In genomic region chr16:22372701-22373124, GRCm38 (mm10) we compare ENCODE assay signal across 12 mouse cellular contexts.
DNase-seq lines count a peak whose midpoint lies in the region; ATAC-seq and TF ChIP-seq lines count a peak whose summit lies in the region.
"Had no signal": no experiment of that assay in that cellular context is flagged by ENCODE, and none has a peak within 500 bp of the region (broad histone marks: within the 10 kb centered on the region; RNA-seq: fewer than 3 reads in every experiment).

No protein-coding gene starts in this region.

- no peak for TF ChIP-seq POLR2A in brain, embryonic 14.5 days (IDR thresholded peaks at IDR 0.05; ENCODE audit: borderline replicate concordance, extremely low read depth, insufficient read depth, insufficient read length, poor library complexity, severe bottlenecking)

- H3K4me1 ChIP-seq in hindbrain, postnatal 0 days (ENCODE audit: insufficient read depth, low read length), result no peaks in the 10 kb centered on the region
- H3K4me1 ChIP-seq in hindbrain, embryonic 14.5 days (replicated peaks; ENCODE audit: control insufficient read depth, insufficient read depth, low read length), result no peaks in the 10 kb centered on the region

- peak; percentile 47 for ATAC-seq in hindbrain, postnatal 0 days
- ATAC-seq in hindbrain, embryonic 14.5 days (ENCODE audit: low FRiP score), result no peak

- peak; percentile 26 for DNase-seq in hindbrain, postnatal 0 days (ENCODE audit: low spot score)
- DNase-seq in hindbrain, embryonic 14.5 days (ENCODE audit: low spot score), result no peak
- DNase-seq in brain, embryonic 14.5 days (ENCODE audit: low read depth), result peak; percentile 40
- DNase-seq in embryo, embryonic 9.5 days (ENCODE audit: extremely low spot score), result peak; percentile 21
- peak; percentile 24 to 65 for DNase-seq in kidney, postnatal 25 days
- DNase-seq in layer of hippocampus, adult 9-11 months, result no peak
- no peak for DNase-seq in cerebellum, adult 18-20 months
- DNase-seq: cerebellum, adult 8-10 months; heart, postnatal 14 days; left cerebral cortex, postnatal 4 days; thymus, adult 18-20 months had no signal

- no peaks in the 10 kb centered on the region for H3K27me3 ChIP-seq in hindbrain, postnatal 0 days (ENCODE audit: insufficient read depth, low read length)
- H3K27me3 ChIP-seq in hindbrain, embryonic 14.5 days (ENCODE audit: control insufficient read depth, insufficient read depth, low read length), result no peaks in the 10 kb centered on the region
- H3K27me3 ChIP-seq: CH12.LX had no signal

- no peaks in the 10 kb centered on the region for H3K9me3 ChIP-seq in hindbrain, postnatal 0 days (ENCODE audit: low read length)
- H3K9me3 ChIP-seq in hindbrain, embryonic 14.5 days (ENCODE audit: control insufficient read depth, low read length), result no peaks in the 10 kb centered on the region

- H3K27ac ChIP-seq in hindbrain, postnatal 0 days, result no peak overlapping the region
- H3K27ac ChIP-seq in hindbrain, embryonic 14.5 days, result no peak overlapping the region

- H3K36me3 ChIP-seq in hindbrain, postnatal 0 days (ENCODE audit: insufficient read depth, low read length), result no peaks in the 10 kb centered on the region
- H3K36me3 ChIP-seq in hindbrain, embryonic 14.5 days (replicated peaks; ENCODE audit: control insufficient read depth, insufficient read depth), result no peaks in the 10 kb centered on the region

- no peak overlapping the region for H3K4me3 ChIP-seq in hindbrain, postnatal 0 days (ENCODE audit: low read length)
- no peak overlapping the region for H3K4me3 ChIP-seq in hindbrain, embryonic 14.5 days (replicated peaks; ENCODE audit: low read length)

- no peak overlapping the region for H3K9ac ChIP-seq in hindbrain, postnatal 0 days (replicated peaks; ENCODE audit: low read length)
- H3K9ac ChIP-seq in hindbrain, embryonic 14.5 days, result no peak overlapping the region

- no peak overlapping the region for H3K4me2 ChIP-seq in hindbrain, postnatal 0 days (ENCODE audit: low read depth, low read length)
- no peak overlapping the region; the same call in 1 of the 2 replicates for H3K4me2 ChIP-seq in hindbrain, embryonic 14.5 days (replicated peaks)

- no peak for TF ChIP-seq CTCF in hindbrain, postnatal 0 days (IDR thresholded peaks at IDR 0.05; ENCODE audit: low read depth)
- TF ChIP-seq CTCF in brain, embryonic 14.5 days (IDR thresholded peaks at IDR 0.05; ENCODE audit: borderline replicate concordance, extremely low read depth, insufficient read depth, insufficient read length), result no peak

- WGBS in hindbrain, postnatal 0 days, result 27% methylated on average over 10 of the region's 10 CpGs
- 40% methylated on average over 10 of the region's 10 CpGs for WGBS in hindbrain, embryonic 14.5 days

Comparison
In these comparisons a context has a peak if more than half of its experiments do, and no peak if none do; other contexts are left out.
1. DNase-seq: peak in hindbrain, postnatal 0 days (single experiment), brain, embryonic 14.5 days (single experiment), embryo, embryonic 9.5 days (single experiment) and kidney, postnatal 25 days (2 of 2); none in hindbrain, embryonic 14.5 days (single experiment), layer of hippocampus, adult 9-11 months (single experiment) and cerebellum, adult 18-20 months (0 of 2).